In the genomic region with DNA sequence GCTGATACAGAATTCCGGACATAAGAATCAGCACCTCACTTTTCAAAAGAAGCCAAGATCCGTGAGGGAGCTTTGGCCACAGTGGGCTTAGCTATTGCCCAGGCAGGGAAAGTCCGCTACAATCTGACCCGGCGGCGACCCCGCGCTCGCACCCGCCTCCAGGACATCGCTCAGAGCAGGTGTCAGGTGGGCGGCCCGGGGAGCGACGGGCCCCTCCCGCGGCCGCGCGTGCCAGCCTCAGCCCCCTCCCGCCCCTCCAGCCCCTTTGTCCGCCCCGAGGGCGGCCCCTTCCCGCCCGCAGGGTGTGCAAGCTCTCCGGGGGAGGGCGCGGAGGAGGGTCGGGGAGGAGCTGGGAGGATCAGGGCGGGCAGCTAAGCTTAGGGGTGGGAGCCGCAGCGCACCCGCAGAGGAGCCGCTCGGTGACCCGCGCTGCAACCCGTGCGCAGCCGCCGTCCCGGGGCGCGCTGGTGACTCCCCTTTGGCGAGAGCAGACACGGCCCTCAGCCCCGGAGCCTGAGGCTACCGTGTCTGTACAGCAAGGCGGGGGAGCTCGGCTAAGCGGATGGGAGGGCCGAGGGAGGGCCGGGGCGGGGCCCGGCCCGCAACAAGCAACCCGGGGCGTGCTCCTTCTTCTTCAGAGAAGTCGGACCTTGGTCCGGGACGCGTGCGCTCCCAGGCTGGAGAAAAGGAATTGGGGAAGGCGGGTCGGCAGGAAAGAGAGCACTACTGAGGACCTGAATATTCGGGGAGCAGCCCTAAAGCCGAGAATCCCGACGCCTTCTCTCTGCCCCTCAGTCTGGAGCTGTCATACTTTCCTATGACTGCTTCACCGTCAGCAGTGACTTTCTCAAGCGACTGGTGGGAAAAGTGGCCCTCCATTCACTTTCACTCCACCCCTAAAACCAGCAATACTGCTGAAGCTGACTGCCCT, we compare ENCODE assay signal across 8 mouse cellular contexts. TPM values are rescaled to one million over a fixed set of nuclear protein-coding genes. Genes with fewer than 3 reads are reported as not detected.
DNase-seq lines count a peak whose midpoint lies in the region; ATAC-seq and TF ChIP-seq lines count a peak whose summit lies in the region.

No protein-coding gene starts in this region.

- TF ChIP-seq POLR2A in brain, embryonic 14.5 days (IDR thresholded peaks at IDR 0.05; ENCODE audit: borderline replicate concordance, extremely low read depth, insufficient read depth, insufficient read length, poor library complexity, severe bottlenecking) = no peak

- no peak for TF ChIP-seq CTCF in brain, embryonic 14.5 days (IDR thresholded peaks at IDR 0.05; ENCODE audit: borderline replicate concordance, extremely low read depth, insufficient read depth, insufficient read length)

- no peaks in the 10 kb centered on the region for H3K9me3 ChIP-seq in heart, embryonic 12.5 days (replicated peaks)
- H3K9me3 ChIP-seq in hindbrain, embryonic 12.5 days (replicated peaks) = no peaks in the 10 kb centered on the region
- H3K9me3 ChIP-seq in liver, embryonic 13.5 days (replicated peaks) = no peaks in the 10 kb centered on the region

- H3K36me3 ChIP-seq in heart, embryonic 12.5 days = no peaks in the 10 kb centered on the region
- no peaks in the 10 kb centered on the region for H3K36me3 ChIP-seq in hindbrain, embryonic 12.5 days
- H3K36me3 ChIP-seq in liver, embryonic 13.5 days = no peaks in the 10 kb centered on the region

- H3K4me3 ChIP-seq in heart, embryonic 12.5 days = peak overlapping the region; percentile 63
- peak overlapping the region; percentile 38 for H3K4me3 ChIP-seq in hindbrain, embryonic 12.5 days
- H3K4me3 ChIP-seq in liver, embryonic 13.5 days (replicated peaks) = peak overlapping the region; percentile 55

- H3K4me2 ChIP-seq in heart, embryonic 12.5 days = peak overlapping the region; percentile 84
- peak overlapping the region; percentile 71 for H3K4me2 ChIP-seq in hindbrain, embryonic 12.5 days (replicated peaks)
- peak overlapping the region; percentile 62 for H3K4me2 ChIP-seq in liver, embryonic 13.5 days

- DNase-seq in heart, adult 9 months (ENCODE audit: low spot score in 2 of 2) = no peak
- peak; percentile 71 for DNase-seq in brain, embryonic 14.5 days (ENCODE audit: low read depth)
- DNase-seq in liver, embryonic 13.5 days = no peak
- peak; percentile 75 for DNase-seq in retina, postnatal 1 day
- DNase-seq in left cerebral cortex, adult 18-20 months (ENCODE audit: low spot score in 2 of 2) = no peak

- peaks cover 5% of the 10 kb centered on the region; the same call in 1 of the 2 replicates for H3K4me1 ChIP-seq in heart, embryonic 12.5 days (replicated peaks)
- H3K4me1 ChIP-seq in hindbrain, embryonic 12.5 days = peaks cover 4% of the 10 kb centered on the region; the same call in 1 of the 2 replicates
- no peaks in the 10 kb centered on the region; the same call in 1 of the 2 replicates for H3K4me1 ChIP-seq in liver, embryonic 13.5 days (replicated peaks)

- H3K27ac ChIP-seq in heart, embryonic 12.5 days (ENCODE audit: poor library complexity, severe bottlenecking) = no peak overlapping the region
- H3K27ac ChIP-seq in hindbrain, embryonic 12.5 days = no peak overlapping the region
- no peak overlapping the region for H3K27ac ChIP-seq in liver, embryonic 13.5 days

- H3K9ac ChIP-seq in heart, embryonic 12.5 days = peak overlapping the region; percentile 66
- peak overlapping the region; percentile 54 for H3K9ac ChIP-seq in hindbrain, embryonic 12.5 days
- H3K9ac ChIP-seq in liver, embryonic 13.5 days = no peak overlapping the region

- peak; percentile 84 for ATAC-seq in heart, embryonic 12.5 days (ENCODE audit: insufficient number of reproducible peaks, low FRiP score)
- peak; percentile 82 for ATAC-seq in hindbrain, embryonic 12.5 days (ENCODE audit: low FRiP score)
- ATAC-seq in liver, embryonic 13.5 days (ENCODE audit: low read depth) = peak; percentile 71
- ATAC-seq in frontal cortex, adult (ENCODE audit: low TSS enrichment) = no peak

- under 1% methylated on average over 45 of the region's 72 CpGs for WGBS in heart, embryonic 12.5 days
- under 1% methylated on average over 68 of the region's 72 CpGs for WGBS in hindbrain, embryonic 12.5 days
- WGBS in liver, embryonic 13.5 days (ENCODE audit: insufficient replicate concordance) = 2% methylated on average over 68 of the region's 72 CpGs

- H3K27me3 ChIP-seq in heart, embryonic 12.5 days (replicated peaks) = peaks cover 54% of the 10 kb centered on the region
- peaks cover 63% of the 10 kb centered on the region for H3K27me3 ChIP-seq in hindbrain, embryonic 12.5 days
- peaks cover 66% of the 10 kb centered on the region for H3K27me3 ChIP-seq in liver, embryonic 13.5 days

RNA-seq across cellular contexts. Expression of gene Sp8, which starts 9.5 kb away (rescaled TPM):
- 0.05 TPM in 2 replicates for polyA plus RNA-seq in heart, embryonic 12.5 days (2016; fragmentation: Nextera tagmentation; extraction: Ambion mirVana)
- 7.5 and 10.7 TPM in 2 replicates for polyA plus RNA-seq in brain, embryonic 14.5 days (2012; rRNA removed)
- polyA plus RNA-seq in hindbrain, embryonic 12.5 days (2016; fragmentation: Nextera tagmentation; extraction: Ambion mirVana) = 7.1 and 8.8 TPM in 2 replicates
- not detected in 2 replicates for polyA plus RNA-seq in liver, embryonic 13.5 days (2015; fragmentation: Nextera tagmentation; extraction: Ambion mirVana)
- total RNA-seq in left cerebral cortex, adult 18-20 months (2021) = 1 to 10 TPM; 1.7 to 1.9 TPM

Comparison
In these comparisons a context has a peak if more than half of its experiments do, and no peak if none do; other contexts are left out.
1. DNase-seq: peak in brain, embryonic 14.5 days (single experiment) and retina, postnatal 1 day (single experiment); none in heart, adult 9 months (0 of 2), liver, embryonic 13.5 days (single experiment) and left cerebral cortex, adult 18-20 months (0 of 2).
2. Peak in every context shown above with its lines, with median percentiles within 50 percentile points of each other: H3K4me2 ChIP-seq and H3K4me3 ChIP-seq.